ENCODE assay signal across 22 mouse cellular contexts in the genomic region with DNA sequence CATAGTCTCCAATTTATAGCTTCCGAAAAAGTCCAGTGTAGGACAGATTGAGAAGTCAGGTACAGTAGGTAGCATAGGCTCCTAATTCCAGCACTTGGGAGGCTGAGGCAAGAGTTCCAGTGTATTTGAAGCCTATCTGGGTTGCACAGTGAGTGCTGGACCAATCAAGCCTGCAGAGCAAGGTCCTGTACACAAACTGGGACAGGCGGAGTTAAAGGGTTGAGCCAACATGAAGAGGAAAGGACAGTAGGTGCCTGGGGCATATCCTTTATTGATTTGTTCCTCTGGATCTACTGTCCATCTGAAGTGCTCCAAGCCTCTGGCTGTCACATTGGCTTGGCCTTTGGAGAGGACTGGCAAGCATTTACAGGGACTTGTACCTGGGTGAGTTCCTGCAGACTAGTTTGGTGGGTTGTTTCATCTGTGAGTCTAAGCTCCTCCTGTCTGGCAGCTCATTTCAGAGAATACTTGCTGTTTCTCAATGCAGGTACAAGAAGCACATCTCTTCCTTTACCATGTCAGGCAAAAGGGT.
"Had no signal": no experiment of that assay in that cellular context is flagged by ENCODE, and none has a peak within 500 bp of the region (broad histone marks: within the 10 kb centered on the region; RNA-seq: fewer than 3 reads in every experiment).

No protein-coding gene starts in this region.

- ATAC-seq: intestine, embryonic 15.5 days; lung, postnatal 0 days; midbrain, embryonic 15.5 days had no signal

- H3K9ac ChIP-seq: intestine, embryonic 15.5 days; kidney, embryonic 15.5 days; limb, embryonic 12.5 days; limb, embryonic 15.5 days; lung, embryonic 14.5 days; midbrain, embryonic 12.5 days; midbrain, embryonic 15.5 days; neural tube, embryonic 13.5 days had no signal

- H3K36me3 ChIP-seq: intestine, embryonic 15.5 days; kidney, embryonic 15.5 days; limb, embryonic 12.5 days; limb, embryonic 15.5 days; midbrain, embryonic 12.5 days; midbrain, embryonic 15.5 days; neural tube, embryonic 13.5 days had no signal

- H3K27ac ChIP-seq: intestine, embryonic 15.5 days; kidney, embryonic 15.5 days; left cerebral cortex, adult 2 months; limb, embryonic 12.5 days; limb, embryonic 15.5 days; macrophage; midbrain, embryonic 12.5 days; midbrain, embryonic 15.5 days; neural tube, embryonic 13.5 days had no signal

- H3K4me3 ChIP-seq: intestine, embryonic 15.5 days; kidney, embryonic 15.5 days; left cerebral cortex, adult 2 months; limb, embryonic 12.5 days; limb, embryonic 15.5 days; midbrain, embryonic 12.5 days; midbrain, embryonic 15.5 days; neural tube, embryonic 13.5 days had no signal

- H3K9me3 ChIP-seq: intestine, embryonic 15.5 days; kidney, embryonic 15.5 days; limb, embryonic 12.5 days; limb, embryonic 15.5 days; midbrain, embryonic 12.5 days; neural tube, embryonic 13.5 days had no signal

- H3K4me2 ChIP-seq: intestine, embryonic 15.5 days; kidney, embryonic 15.5 days; limb, embryonic 12.5 days; limb, embryonic 15.5 days; lung, embryonic 14.5 days; midbrain, embryonic 12.5 days; midbrain, embryonic 15.5 days; neural tube, embryonic 13.5 days had no signal

- H3K27me3 ChIP-seq: intestine, embryonic 15.5 days; kidney, embryonic 15.5 days; limb, embryonic 12.5 days; limb, embryonic 15.5 days; midbrain, embryonic 12.5 days; midbrain, embryonic 15.5 days; neural tube, embryonic 13.5 days had no signal

- DNase-seq: kidney, adult 11 months; kidney, adult 8-10 months; kidney, postnatal 10 days; kidney, postnatal 36 days; layer of hippocampus, postnatal 36 days; left cerebral cortex, postnatal 4 days; lung, embryonic 14.5 days; right cerebral cortex, postnatal 4 days; spleen, adult 18-20 months; thymus, adult 18-20 months; thymus, postnatal 14 days; thymus, postnatal 4 days had no signal

- H3K4me1 ChIP-seq: intestine, embryonic 15.5 days; kidney, embryonic 15.5 days; limb, embryonic 12.5 days; limb, embryonic 15.5 days; midbrain, embryonic 12.5 days; midbrain, embryonic 15.5 days; neural tube, embryonic 13.5 days had no signal
